Mouse (Mus musculus): ENCODE measurements around the gene Ddx28. TPM values are rescaled to one million over a fixed set of nuclear protein-coding genes. Genes with fewer than 3 reads are reported as not detected.

The Ddx28 gene
- polyA plus RNA-seq, 1 experiment from 2014 or later, result 22.9 TPM

DNA sequence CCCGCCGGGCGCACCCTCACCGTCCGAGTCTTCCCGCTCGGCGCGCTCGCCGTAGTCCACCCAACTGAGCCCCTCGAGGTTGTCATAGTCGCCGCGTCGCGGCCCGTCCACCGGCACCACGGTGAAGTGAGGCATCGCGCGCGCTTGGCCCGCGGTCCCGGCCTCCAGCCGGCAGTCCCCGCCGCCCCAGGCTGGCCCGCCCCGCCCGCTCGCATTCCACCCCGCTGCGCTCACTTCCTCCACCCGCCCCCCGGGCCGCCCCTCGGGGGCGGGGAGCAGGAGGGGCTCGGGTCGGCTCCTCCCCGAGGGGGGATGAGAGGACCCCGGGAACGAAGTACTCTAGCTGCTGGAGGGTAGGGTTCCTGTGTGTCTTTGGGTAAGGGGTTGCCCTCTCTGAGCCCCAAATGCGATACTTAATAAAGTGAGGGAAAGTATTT, 45.8 kb downstream of the Ddx28 start, which contains the start of gene Slc12a4:
Slc12a4 (minus strand) TSS at position 193 of the 437 bp plus-strand sequence.
- peak within 1 kb of the TSS; percentile 84 for H3K27ac ChIP-seq
- peak; percentile 83 for ATAC-seq (ENCODE audit: insufficient number of reproducible peaks, insufficient read depth, low FRiP score, low TSS enrichment, low read depth)

DNA sequence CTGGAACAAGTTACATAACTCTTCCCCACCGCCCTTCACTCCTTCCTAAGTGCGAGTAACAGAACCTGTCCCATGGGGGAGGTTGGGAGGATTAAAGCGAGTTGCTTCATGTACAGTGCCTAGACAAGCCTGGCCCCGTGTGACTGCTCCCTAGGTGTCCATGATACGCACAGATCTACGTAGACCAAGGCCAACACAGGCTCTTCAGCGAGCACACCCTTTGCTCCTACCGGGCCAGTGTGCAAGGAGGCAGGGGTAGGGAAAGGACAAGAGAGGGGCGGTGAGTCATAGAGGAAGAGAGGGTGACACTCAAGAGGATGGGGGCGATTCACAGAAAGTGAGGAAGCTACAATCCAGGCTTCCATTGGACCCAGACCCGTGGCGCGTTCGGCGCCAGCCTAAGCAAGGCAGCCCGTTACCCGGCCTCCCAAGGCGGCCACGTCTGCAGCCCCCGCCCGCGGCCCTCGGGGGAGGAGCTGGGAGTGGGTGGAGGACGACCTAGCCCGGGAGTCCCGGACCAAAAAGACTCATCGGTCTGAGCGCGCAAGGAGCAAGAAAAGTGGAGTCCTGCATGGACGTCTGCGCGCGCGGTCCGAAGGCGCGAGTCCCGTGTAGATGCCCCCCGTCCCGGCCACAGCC, 46.3 kb downstream of the Ddx28 start:
- peak overlapping the region; percentile 82 for H3K4me3 ChIP-seq (replicated peaks)
- ATAC-seq (ENCODE audit: insufficient number of reproducible peaks, insufficient read depth, low FRiP score, low TSS enrichment, low read depth), result peak; percentile 48
- H3K4me1 ChIP-seq (replicated peaks), result peaks cover 28% of the 10 kb centered on the region
- H3K9me3 ChIP-seq, result no peaks in the 10 kb centered on the region
- peak overlapping the region; percentile 73 for H3K4me2 ChIP-seq
- peak overlapping the region; percentile 89 for H3K9ac ChIP-seq (replicated peaks)
- peaks cover 3% of the 10 kb centered on the region; the same call in 1 of the 2 replicates for H3K36me3 ChIP-seq
- peak overlapping the region; percentile 84 for H3K27ac ChIP-seq
- 2% methylated on average over 40 of the region's 40 CpGs for WGBS
- H3K27me3 ChIP-seq, result no peaks in the 10 kb centered on the region

More for the DNA sequence above, 45.8 kb downstream of the Ddx28 start, which contains the start of gene Slc12a4:
- Histone ChIP-seq H3K4me2 (peak within 1 kb of the TSS; percentile 73), H3K4me3 (replicated peaks) (peak within 1 kb of the TSS; percentile 82), H3K36me3 (no peaks in the 10 kb centered on the region; the same call in 1 of the 2 replicates), H3K27me3 (no peaks in the 10 kb centered on the region), H3K9ac (replicated peaks) (peak within 1 kb of the TSS; percentile 89), H3K9me3 (no peaks in the 10 kb centered on the region), H3K4me1 (replicated peaks) (peaks cover 28% of the 10 kb centered on the region)
- whole genome bisulfite sequencing, result under 1% methylated on average over 47 of the region's 47 CpGs

DNA sequence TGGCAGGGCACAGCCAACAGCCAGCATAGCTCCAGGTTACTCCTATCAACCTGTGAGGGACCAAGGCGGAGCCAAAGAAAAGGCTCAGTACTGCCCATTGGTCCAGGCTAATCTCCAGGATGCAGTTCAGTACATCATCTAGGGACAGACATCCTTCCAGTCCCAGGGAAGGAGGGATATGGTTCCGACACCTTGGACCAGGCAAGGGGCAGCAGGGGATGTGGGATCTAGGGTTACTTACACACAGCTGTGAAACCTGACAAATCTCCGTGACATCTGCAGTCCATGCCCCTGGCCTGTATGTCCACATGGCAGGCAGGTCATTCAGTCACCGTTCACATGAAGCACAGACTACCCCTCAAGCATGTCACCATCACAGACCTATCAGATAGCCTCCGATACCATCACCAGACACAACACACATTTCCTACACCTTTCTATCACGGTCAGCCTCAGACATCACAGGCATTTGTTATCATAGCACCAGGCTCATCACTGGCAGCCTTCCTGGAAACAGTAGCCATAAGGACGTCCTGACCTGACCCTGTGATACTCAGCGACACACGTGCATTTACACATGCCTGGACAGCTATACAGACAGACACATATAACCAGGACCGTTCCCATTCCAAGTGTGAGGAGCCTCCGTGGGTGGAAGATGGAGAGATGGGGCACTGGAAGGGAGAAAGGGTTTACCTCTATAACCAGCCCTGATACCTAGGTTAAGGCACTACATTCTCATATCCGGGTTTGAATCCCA, 47.0 kb downstream of the Ddx28 start:
- Histone ChIP-seq H3K4me2 (peak overlapping the region; percentile 73), H3K9me3 (no peaks in the 10 kb centered on the region), H3K36me3 (peaks cover 10% of the 10 kb centered on the region), H3K4me3 (replicated peaks) (peak overlapping the region; percentile 82), H3K27ac (peak overlapping the region; percentile 84; the same call in 1 of the 2 replicates), H3K9ac (replicated peaks) (peak overlapping the region; percentile 89), H3K4me1 (replicated peaks) (peaks cover 28% of the 10 kb centered on the region), H3K27me3 (no peaks in the 10 kb centered on the region)
- no peak for ATAC-seq (ENCODE audit: insufficient number of reproducible peaks, insufficient read depth, low FRiP score, low TSS enrichment, low read depth)
- WGBS, result 53% methylated on average over 12 of the region's 12 CpGs

DNA sequence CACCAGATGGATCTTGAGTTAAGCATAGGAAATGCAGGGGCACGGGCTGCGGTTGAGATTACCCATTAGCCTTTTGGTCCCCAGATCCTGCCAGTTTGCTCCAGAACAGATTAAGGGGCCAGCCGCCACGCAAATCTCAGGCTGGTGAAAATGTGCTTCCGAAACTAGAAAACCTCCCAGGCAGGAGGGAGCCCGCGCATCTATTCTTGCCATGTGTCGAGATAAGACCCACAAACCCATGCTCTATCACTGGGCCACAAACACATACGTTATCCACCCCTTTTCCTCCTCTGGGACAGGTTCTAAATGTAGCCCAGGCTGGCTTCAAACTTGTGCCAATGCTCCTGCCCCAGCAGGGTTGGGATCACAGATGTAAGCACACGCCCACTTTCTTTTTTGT, 50.1 kb downstream of the Ddx28 start:
- no peaks in the 10 kb centered on the region for H3K27me3 ChIP-seq
- peaks cover 21% of the 10 kb centered on the region for H3K4me1 ChIP-seq (replicated peaks)
- H3K4me2 ChIP-seq, result no peak overlapping the region
- peaks cover 39% of the 10 kb centered on the region for H3K36me3 ChIP-seq
- H3K9me3 ChIP-seq, result no peaks in the 10 kb centered on the region
- H3K9ac ChIP-seq (replicated peaks), result no peak overlapping the region; the same call in 1 of the 2 replicates
- no peak overlapping the region for H3K27ac ChIP-seq
- 87% methylated on average over 10 of the region's 10 CpGs for WGBS
- no peak for ATAC-seq (ENCODE audit: insufficient number of reproducible peaks, insufficient read depth, low FRiP score, low TSS enrichment, low read depth)
- H3K4me3 ChIP-seq (replicated peaks), result no peak overlapping the region

DNA sequence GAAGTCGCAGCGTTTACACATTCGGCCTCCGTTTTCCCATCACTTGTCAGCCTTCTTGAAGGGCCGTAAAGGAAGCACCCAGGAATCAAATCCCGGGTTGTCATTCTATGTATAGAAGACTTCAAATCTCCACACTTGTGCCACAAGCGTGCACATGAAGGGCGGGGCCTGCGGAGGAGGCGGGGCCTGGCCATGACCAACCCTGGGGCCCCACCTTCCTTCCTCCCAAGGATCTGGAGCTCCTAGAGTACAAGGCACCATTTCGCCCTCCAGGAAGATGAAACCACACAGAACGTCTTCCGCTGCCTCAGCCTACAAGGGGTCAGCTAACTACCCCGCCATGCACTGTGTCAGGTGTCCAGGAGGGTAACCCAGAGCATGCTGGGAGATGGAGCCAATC, 50.6 kb downstream of the Ddx28 start:
- Histone ChIP-seq H3K4me2 (no peak overlapping the region), H3K27ac (no peak overlapping the region), H3K4me1 (replicated peaks) (peaks cover 18% of the 10 kb centered on the region), H3K27me3 (no peaks in the 10 kb centered on the region), H3K9me3 (no peaks in the 10 kb centered on the region), H3K36me3 (peaks cover 43% of the 10 kb centered on the region), H3K4me3 (replicated peaks) (no peak overlapping the region), H3K9ac (replicated peaks) (no peak overlapping the region; the same call in 1 of the 2 replicates)
- no peak for ATAC-seq (ENCODE audit: insufficient number of reproducible peaks, insufficient read depth, low FRiP score, low TSS enrichment, low read depth)
- WGBS, result 77% methylated on average over 14 of the region's 14 CpGs

Other genes starting within 250 kb of the Ddx28 start
- 14.9 and 17.2 TPM in 2 replicates for gene Ranbp10, start 184.5 kb downstream of the Ddx28 start, polyA plus RNA-seq (2016; fragmentation: Nextera tagmentation; extraction: Ambion mirVana)
- gene Tsnaxip1, start 184.2 kb downstream of the Ddx28 start, polyA plus RNA-seq (2016; fragmentation: Nextera tagmentation; extraction: Ambion mirVana), result 0.17 and 0.56 TPM in 2 replicates
- 55.3 and 59.2 TPM in 2 replicates for gene Cenpt, start 158.6 kb downstream of the Ddx28 start, polyA plus RNA-seq (2016; fragmentation: Nextera tagmentation; extraction: Ambion mirVana)
- gene Thap11, start 156.8 kb downstream of the Ddx28 start, polyA plus RNA-seq (2016; fragmentation: Nextera tagmentation; extraction: Ambion mirVana), result 85.6 and 96.3 TPM in 2 replicates
- 253 and 266 TPM in 2 replicates for gene Nutf2, start 151.3 kb downstream of the Ddx28 start, polyA plus RNA-seq (2016; fragmentation: Nextera tagmentation; extraction: Ambion mirVana)
- gene Edc4, start 131.0 kb downstream of the Ddx28 start, polyA plus RNA-seq (2016; fragmentation: Nextera tagmentation; extraction: Ambion mirVana), result 72.0 and 75.7 TPM in 2 replicates
- gene Nrn1l, start 118.3 kb downstream of the Ddx28 start, polyA plus RNA-seq (2016; fragmentation: Nextera tagmentation; extraction: Ambion mirVana), result 0.38 and 0.77 TPM in 2 replicates
- gene Pskh1, start 111.4 kb downstream of the Ddx28 start, polyA plus RNA-seq (2016; fragmentation: Nextera tagmentation; extraction: Ambion mirVana), result 43.0 and 48.2 TPM in 2 replicates
- 1.3 and 1.6 TPM in 2 replicates for gene Ctrl, start 78.0 kb downstream of the Ddx28 start, polyA plus RNA-seq (2016; fragmentation: Nextera tagmentation; extraction: Ambion mirVana)
- gene Psmb10, start 73.4 kb downstream of the Ddx28 start, polyA plus RNA-seq (2016; fragmentation: Nextera tagmentation; extraction: Ambion mirVana), result 24.1 and 26.9 TPM in 2 replicates
- 2.2 and 2.3 TPM in 2 replicates for gene Lcat, start 68.5 kb downstream of the Ddx28 start, polyA plus RNA-seq (2016; fragmentation: Nextera tagmentation; extraction: Ambion mirVana)
- gene Slc12a4, start 45.8 kb downstream of the Ddx28 start, polyA plus RNA-seq (2016; fragmentation: Nextera tagmentation; extraction: Ambion mirVana), result 35.5 and 42.8 TPM in 2 replicates
- not detected in 2 replicates for gene Dpep3, start 32.5 kb downstream of the Ddx28 start, polyA plus RNA-seq (2016; fragmentation: Nextera tagmentation; extraction: Ambion mirVana)
- 23.8 and 24.4 TPM in 2 replicates for gene Dus2, start 20.5 kb downstream of the Ddx28 start, polyA plus RNA-seq (2016; fragmentation: Nextera tagmentation; extraction: Ambion mirVana)
- gene Dpep2nb, start 5.9 kb downstream of the Ddx28 start, polyA plus RNA-seq (2016; fragmentation: Nextera tagmentation; extraction: Ambion mirVana), result 0.26 TPM in 1 of 2 replicates, not detected in the other
- gene Nfatc3, start 47.0 kb upstream of the Ddx28 start, polyA plus RNA-seq (2016; fragmentation: Nextera tagmentation; extraction: Ambion mirVana), result 9.1 and 9.2 TPM in 2 replicates
- 7.4 and 8.1 TPM in 2 replicates for gene Esrp2, start 125.1 kb upstream of the Ddx28 start, polyA plus RNA-seq (2016; fragmentation: Nextera tagmentation; extraction: Ambion mirVana)
- 16.7 and 16.8 TPM in 2 replicates for gene Pla2g15, start 138.5 kb upstream of the Ddx28 start, polyA plus RNA-seq (2016; fragmentation: Nextera tagmentation; extraction: Ambion mirVana)
- 64.5 and 70.8 TPM in 2 replicates for gene Slc7a6, start 157.0 kb upstream of the Ddx28 start, polyA plus RNA-seq (2016; fragmentation: Nextera tagmentation; extraction: Ambion mirVana)
- 44.7 and 47.1 TPM in 2 replicates for gene Slc7a6os, start 199.1 kb upstream of the Ddx28 start, polyA plus RNA-seq (2016; fragmentation: Nextera tagmentation; extraction: Ambion mirVana)
- gene Prmt7, start 199.1 kb upstream of the Ddx28 start, polyA plus RNA-seq (2016; fragmentation: Nextera tagmentation; extraction: Ambion mirVana), result 56.4 and 58.6 TPM in 2 replicates